Comparison of ENCODE assay signal across 11 mouse cellular contexts in genomic region chr11:103288291-103288963, GRCm38 (mm10). TPM values are rescaled to one million over a fixed set of nuclear protein-coding genes. Genes with fewer than 3 reads are reported as not detected.
DNase-seq lines count a peak whose midpoint lies in the region; ATAC-seq and TF ChIP-seq lines count a peak whose summit lies in the region.
"Had no signal": no experiment of that assay in that cellular context is flagged by ENCODE, and none has a peak within 500 bp of the region (broad histone marks: within the 10 kb centered on the region; RNA-seq: fewer than 3 reads in every experiment).

No protein-coding gene starts in this region.

- 0 out of 2 replicates have a peak overlapping the region, but pooled peaks have one; percentile 6 for H3K9ac ChIP-seq in lung, embryonic 14.5 days
- no peak overlapping the region for H3K9ac ChIP-seq in limb, embryonic 14.5 days (ENCODE audit: low read depth, low read length, severe bottlenecking)
- H3K9ac ChIP-seq in forebrain, postnatal 0 days = no peak overlapping the region
- H3K9ac ChIP-seq: kidney, embryonic 15.5 days had no signal

- WGBS in lung, embryonic 14.5 days = 58% methylated on average over 16 of the region's 16 CpGs
- 31% methylated on average over 16 of the region's 16 CpGs for WGBS in limb, embryonic 14.5 days
- 70% methylated on average over 16 of the region's 16 CpGs for WGBS in forebrain, postnatal 0 days

- no peak for ATAC-seq in lung, embryonic 14.5 days (ENCODE audit: insufficient read depth)
- no peak for ATAC-seq in limb, embryonic 14.5 days (ENCODE audit: low FRiP score, low read depth)
- ATAC-seq in forebrain, postnatal 0 days = no peak

- no peak overlapping the region for H3K4me2 ChIP-seq in lung, embryonic 14.5 days
- no peak overlapping the region for H3K4me2 ChIP-seq in limb, embryonic 14.5 days (replicated peaks; ENCODE audit: low read depth, low read length, severe bottlenecking)
- no peak overlapping the region for H3K4me2 ChIP-seq in forebrain, postnatal 0 days (ENCODE audit: low read depth)
- H3K4me2 ChIP-seq: kidney, embryonic 15.5 days had no signal

- H3K27ac ChIP-seq in lung, embryonic 14.5 days (ENCODE audit: low read depth) = no peak overlapping the region
- 0 out of 2 replicates have a peak overlapping the region, but pooled peaks have one; percentile 40 for H3K27ac ChIP-seq in limb, embryonic 14.5 days (replicated peaks; ENCODE audit: low read depth, low read length)
- no peak overlapping the region for H3K27ac ChIP-seq in forebrain, postnatal 0 days (ENCODE audit: low read depth, low read length)
- H3K27ac ChIP-seq: kidney, embryonic 15.5 days had no signal

- no peak for TF ChIP-seq CTCF in lung, embryonic 14.5 days (IDR thresholded peaks at IDR 0.05; ENCODE audit: low read depth)
- no peak for TF ChIP-seq CTCF in forebrain, postnatal 0 days (IDR thresholded peaks at IDR 0.05; ENCODE audit: low read depth)

- TF ChIP-seq POLR2A in limb, embryonic 14.5 days (IDR thresholded peaks at IDR 0.05; ENCODE audit: borderline replicate concordance, extremely low read depth, insufficient read depth, insufficient read length) = no peak

- no peaks in the 10 kb centered on the region for H3K27me3 ChIP-seq in lung, embryonic 14.5 days (ENCODE audit: insufficient read depth, low read length)
- H3K27me3 ChIP-seq in limb, embryonic 14.5 days (ENCODE audit: control insufficient read depth, insufficient read depth, low read length) = no peaks in the 10 kb centered on the region
- H3K27me3 ChIP-seq in forebrain, postnatal 0 days (ENCODE audit: insufficient read depth, low read length) = no peaks in the 10 kb centered on the region
- H3K27me3 ChIP-seq: kidney, embryonic 15.5 days had no signal

- peak; percentile 33 to 44 for DNase-seq in cerebellum, postnatal 25 days
- no peak for DNase-seq in cerebellum, adult 8-10 months
- no peak for DNase-seq in lung, embryonic 14.5 days
- DNase-seq in lung, postnatal 25 days (ENCODE audit: low spot score) = no peak
- peak; percentile 59 for DNase-seq in limb, embryonic 14.5 days (ENCODE audit: low spot score)
- DNase-seq in skeletal muscle tissue, adult 2 months (ENCODE audit: low read depth, low spot score) = peak; percentile 57
- DNase-seq in forebrain, postnatal 0 days = no peak
- no peak for DNase-seq in adrenal gland, adult 8-10 months
- DNase-seq: B cell, adult 2 months; heart, postnatal 4 days had no signal

- no peaks in the 10 kb centered on the region for H3K36me3 ChIP-seq in lung, embryonic 14.5 days (ENCODE audit: insufficient read depth)
- no peaks in the 10 kb centered on the region for H3K36me3 ChIP-seq in limb, embryonic 14.5 days (ENCODE audit: control insufficient read depth, insufficient read depth, low read length)
- no peaks in the 10 kb centered on the region for H3K36me3 ChIP-seq in forebrain, postnatal 0 days (ENCODE audit: insufficient read depth)
- H3K36me3 ChIP-seq: kidney, embryonic 15.5 days had no signal

- peaks cover 20% of the 10 kb centered on the region; the same call in 1 of the 2 replicates for H3K4me1 ChIP-seq in lung, embryonic 14.5 days (ENCODE audit: insufficient read depth)
- H3K4me1 ChIP-seq in limb, embryonic 14.5 days (ENCODE audit: control insufficient read depth, insufficient read depth, low read length) = peaks cover 30% of the 10 kb centered on the region
- H3K4me1 ChIP-seq in forebrain, postnatal 0 days (ENCODE audit: insufficient read depth) = 0 out of 2 replicates have a peak, but pooled peaks cover 3% of the 10 kb centered on the region

- no peak overlapping the region for H3K4me3 ChIP-seq in lung, embryonic 14.5 days (ENCODE audit: low read depth, low read length)
- no peak overlapping the region for H3K4me3 ChIP-seq in limb, embryonic 14.5 days (replicated peaks; ENCODE audit: low read length)
- no peak overlapping the region for H3K4me3 ChIP-seq in forebrain, postnatal 0 days (ENCODE audit: low read depth, low read length)
- H3K4me3 ChIP-seq: kidney, embryonic 15.5 days had no signal

- H3K9me3 ChIP-seq in lung, embryonic 14.5 days (ENCODE audit: low read depth, low read length) = no peaks in the 10 kb centered on the region
- no peaks in the 10 kb centered on the region for H3K9me3 ChIP-seq in limb, embryonic 14.5 days (ENCODE audit: control insufficient read depth, low read length)
- no peaks in the 10 kb centered on the region for H3K9me3 ChIP-seq in forebrain, postnatal 0 days (ENCODE audit: low read length)
- H3K9me3 ChIP-seq: kidney, embryonic 15.5 days had no signal

RNA-seq across cellular contexts. Expression of gene Map3k14, which starts 21.2 kb away (rescaled TPM):
- polyA plus RNA-seq in lung, embryonic 14.5 days (2014; fragmentation: Nextera tagmentation; extraction: Ambion mirVana) = 3.1 and 3.9 TPM in 2 replicates
- polyA plus RNA-seq in limb, embryonic 14.5 days (2012; rRNA removed) = 10.0 and 11.6 TPM in 2 replicates
- polyA plus RNA-seq in limb, embryonic 14.5 days (2014; fragmentation: Nextera tagmentation; extraction: Ambion mirVana) = 4.0 and 4.6 TPM in 2 replicates
- total RNA-seq in forebrain, postnatal 0 days (2014; rRNA removed) = 3.2 and 5.8 TPM in 2 replicates
- 0.77 TPM in 2 replicates for polyA plus RNA-seq in forebrain, postnatal 0 days (2015; fragmentation: Nextera tagmentation; extraction: Ambion mirVana)
- total RNA-seq in adrenal gland, adult 8-10 months (2022) = 10 to 100 TPM in 1 of 4 experiments, 1 to 10 TPM in 3; 7.1 to 11.8 (median 9.0) TPM

Comparison
In these comparisons a context has a peak if more than half of its experiments do, and no peak if none do; other contexts are left out.
1. DNase-seq: peak in cerebellum, postnatal 25 days (2 of 2), limb, embryonic 14.5 days (single experiment) and skeletal muscle tissue, adult 2 months (single experiment); none in cerebellum, adult 8-10 months (single experiment), lung, embryonic 14.5 days (single experiment), lung, postnatal 25 days (single experiment), forebrain, postnatal 0 days (single experiment) and adrenal gland, adult 8-10 months (single experiment).